Mouse (Mus musculus): ENCODE results near the gene Aqp3.
A peak's percentile ranks its signal among the peaks of the same experiment; 100 is the strongest.

The Aqp3 gene

DNA sequence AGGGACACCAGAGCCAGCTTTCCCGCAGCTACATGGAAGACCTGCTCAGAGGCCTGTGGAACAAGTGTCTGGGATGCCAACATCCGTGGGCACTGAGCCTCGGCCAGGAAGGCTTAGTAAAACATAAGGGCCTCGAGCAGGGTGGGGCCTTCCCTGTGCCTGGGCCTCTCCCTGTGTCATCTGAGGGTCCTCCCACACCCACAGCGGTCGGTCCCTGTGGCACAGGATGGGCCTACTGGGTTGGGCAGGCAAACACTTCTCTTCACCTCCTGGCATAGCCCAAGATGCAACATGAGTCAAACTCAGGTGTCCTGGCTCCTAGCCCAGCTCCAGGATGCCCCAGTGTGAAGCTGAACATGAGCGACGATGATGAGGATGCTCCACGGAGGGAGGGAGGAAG is 40.6 kb downstream of the Aqp3 start:
- DNase-seq = no peak

DNA sequence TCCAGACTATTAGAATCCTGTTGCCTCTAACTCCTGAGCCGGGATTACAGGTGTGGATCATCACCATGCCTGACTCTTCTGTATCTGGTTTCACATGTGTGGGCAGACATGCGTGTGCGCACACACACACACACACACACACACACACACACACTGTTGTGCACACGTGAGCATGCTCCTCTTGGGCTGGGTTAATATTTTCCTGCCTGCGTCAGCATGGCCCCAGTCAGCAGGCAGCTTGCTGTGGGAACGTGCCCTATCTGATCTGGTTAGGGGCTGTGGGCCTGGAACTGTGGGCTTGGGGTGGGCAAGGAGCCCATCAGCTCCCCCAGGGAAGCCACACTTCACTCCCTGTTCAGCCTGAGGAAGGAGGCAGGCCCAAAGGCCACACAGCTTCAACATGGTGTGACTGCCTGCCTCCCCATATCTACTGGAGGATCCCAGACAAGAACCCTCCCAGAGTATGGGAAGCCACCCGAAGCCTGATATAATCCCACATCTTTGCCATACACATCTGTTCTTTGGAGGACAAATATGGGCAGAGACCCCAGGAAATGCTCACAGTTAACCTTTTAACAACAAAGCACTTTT is 41.1 kb downstream of the Aqp3 start:
- peak; percentile 58 for DNase-seq

DNA sequence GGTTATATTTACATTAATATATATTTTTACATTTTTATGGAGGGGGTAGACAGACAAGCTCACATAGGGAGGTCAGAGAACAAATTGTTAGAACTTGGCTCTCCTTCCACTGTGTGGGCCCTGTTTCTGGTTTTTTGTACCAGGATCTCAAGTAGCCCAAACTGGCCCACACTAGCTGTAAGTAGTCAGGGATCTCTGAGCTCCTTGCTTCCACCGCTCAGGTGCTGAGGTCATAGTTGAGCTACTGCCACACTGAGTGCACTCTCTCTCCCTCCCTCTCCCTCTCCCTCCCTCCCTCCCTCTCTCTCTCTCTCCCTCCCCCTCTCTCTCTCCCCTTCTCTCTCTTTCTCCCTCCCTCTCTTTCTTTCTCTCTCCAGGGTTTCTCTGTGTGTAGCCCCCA is 41.7 kb downstream of the Aqp3 start:
- peak; percentile 31 for DNase-seq

DNA sequence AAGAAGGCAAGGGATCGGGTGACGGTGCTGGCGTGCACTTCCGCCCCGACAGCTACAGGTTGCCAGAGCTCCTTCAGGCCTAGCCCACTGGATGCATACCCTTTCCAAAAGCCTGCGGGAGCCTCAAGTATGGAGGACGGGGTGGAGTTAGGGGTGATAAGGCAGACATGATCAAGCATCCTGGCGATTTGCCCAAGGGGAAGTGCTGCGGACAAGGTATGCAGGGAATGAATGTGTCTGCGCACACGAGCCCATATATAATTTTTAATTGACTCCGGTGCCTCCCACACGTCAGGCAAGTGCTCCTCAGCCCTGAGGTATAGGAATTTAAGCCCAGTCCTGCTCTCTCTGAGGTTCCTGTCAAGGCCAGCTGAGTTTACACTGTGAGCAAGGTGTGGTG is 42.9 kb downstream of the Aqp3 start:
- no peak for DNase-seq

DNA sequence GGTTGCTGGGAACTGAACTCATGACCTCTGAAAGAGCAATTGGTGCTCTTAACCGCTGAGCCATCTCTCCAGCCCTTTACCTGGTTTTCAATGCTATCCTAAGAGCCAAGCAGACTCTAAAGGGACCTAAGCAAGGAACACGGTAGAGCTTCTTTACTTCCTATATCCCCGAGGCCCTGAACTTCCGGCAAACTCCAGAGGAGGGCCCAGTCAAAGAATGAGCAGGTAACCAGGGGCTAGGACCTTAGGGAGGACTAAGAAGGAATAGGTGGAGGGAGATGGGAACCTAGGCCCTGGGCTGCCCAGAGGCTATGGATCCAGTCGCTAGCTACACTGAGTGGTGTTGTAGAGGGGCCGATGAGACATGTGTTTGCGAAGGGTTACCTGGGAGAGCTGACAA is 46.2 kb downstream of the Aqp3 start:
- DNase-seq = no peak

DNA sequence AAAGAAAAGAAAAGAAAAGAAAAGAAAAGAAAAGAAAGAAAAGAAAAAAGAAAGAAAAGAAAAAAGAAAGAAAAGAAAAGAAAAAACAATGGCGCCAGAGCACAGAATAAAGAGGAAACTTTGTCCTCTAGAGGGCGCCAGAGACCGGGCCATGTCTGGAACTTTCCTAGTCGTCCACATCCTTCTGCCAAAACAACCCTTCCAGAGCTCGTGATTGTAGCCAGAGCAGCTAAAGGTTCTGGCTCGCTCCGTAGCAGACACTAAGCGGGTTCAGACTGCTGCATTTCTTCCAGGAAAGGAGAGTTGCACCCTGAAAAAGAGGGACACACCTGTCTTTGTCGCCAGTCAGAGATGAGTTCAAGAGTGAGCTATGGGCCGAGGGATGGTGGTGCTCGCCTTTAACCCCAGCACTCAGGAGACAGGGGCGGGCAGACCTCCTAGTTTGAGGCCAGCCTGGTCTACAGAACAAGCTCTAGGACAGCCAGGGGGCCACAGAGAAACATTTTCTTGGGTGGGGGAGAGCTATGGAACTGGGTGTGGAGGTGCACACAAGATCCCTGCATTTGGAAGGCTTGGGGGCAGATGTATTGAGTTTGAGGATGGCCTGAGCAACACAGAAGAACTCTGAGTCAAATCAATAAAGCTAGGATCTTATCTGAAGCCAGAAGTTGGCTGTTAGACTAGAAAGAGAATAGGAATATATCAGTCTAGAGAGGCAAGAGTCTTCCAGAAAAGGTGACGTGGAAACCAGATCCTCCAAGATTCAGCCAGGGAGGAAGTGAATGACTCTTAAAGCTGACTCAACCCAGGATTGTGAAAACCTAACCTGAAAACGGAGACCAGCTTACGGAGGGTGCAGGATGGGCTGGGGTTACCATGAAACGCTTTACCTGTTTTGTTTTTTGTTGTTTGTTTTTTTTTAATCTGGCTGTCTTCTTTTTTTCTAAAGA is 47.0 kb downstream of the Aqp3 start:
- DNase-seq = peak; percentile 84

DNA sequence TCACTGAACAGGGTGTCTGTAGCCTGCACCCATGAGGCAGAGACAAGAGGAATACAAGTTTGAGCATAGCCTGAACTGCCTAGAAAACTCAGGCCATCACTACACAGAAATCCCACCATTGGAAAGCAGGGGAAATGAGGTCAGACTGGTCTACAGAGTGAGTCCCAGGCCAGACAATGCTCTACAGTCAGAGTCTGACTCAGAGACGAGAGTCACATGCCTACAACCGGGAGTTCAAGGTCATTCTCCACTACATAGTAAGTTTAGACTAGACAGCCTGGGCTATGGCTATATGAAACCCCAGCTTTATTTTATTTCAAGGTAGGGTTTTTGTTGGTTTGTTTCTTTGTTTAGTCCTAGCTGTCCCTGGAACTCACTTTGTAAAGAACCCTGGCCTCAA is 49.1 kb downstream of the Aqp3 start:
- DNase-seq = no peak

DNA sequence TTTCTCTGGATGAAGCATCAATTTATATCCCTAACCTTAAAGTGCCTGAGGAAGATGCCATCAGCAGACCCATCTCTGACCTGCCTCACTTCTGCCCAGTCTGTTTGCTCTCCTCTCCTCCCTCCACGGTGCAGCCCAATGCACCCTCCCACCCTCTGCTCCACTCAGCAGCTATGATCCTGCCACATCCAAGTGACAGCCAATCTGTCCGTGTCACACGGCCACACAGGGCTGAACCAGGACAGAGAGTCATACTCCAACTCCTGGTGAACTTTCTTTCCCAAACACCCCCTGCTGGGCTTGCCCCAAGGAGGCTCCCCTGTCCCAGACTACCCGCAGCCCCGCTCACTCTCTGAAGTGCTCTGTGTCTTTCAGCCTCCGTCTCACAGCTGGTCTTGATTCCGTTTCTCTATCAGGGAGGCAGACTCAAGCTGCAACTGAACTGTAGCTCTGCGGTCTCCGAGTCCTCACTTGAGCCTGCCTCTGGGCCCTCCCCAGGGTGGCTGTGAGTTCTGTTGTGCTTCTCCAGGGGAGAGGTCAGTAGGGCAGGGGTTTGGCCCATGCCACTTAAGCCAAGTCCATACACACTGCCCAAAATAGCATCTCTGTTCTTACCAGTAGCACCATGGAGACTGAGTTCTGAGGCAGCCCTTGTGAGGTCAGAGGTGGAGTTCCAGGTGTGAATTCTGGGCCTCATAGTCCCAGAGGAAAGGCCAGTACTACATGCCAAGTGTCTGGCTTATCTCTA is 50.3 kb downstream of the Aqp3 start, which contains the start of gene Aqp7:
TSS of gene Aqp7 (minus strand) at position 616 of the 748 bp plus-strand sequence.
- no peak for DNase-seq

DNA sequence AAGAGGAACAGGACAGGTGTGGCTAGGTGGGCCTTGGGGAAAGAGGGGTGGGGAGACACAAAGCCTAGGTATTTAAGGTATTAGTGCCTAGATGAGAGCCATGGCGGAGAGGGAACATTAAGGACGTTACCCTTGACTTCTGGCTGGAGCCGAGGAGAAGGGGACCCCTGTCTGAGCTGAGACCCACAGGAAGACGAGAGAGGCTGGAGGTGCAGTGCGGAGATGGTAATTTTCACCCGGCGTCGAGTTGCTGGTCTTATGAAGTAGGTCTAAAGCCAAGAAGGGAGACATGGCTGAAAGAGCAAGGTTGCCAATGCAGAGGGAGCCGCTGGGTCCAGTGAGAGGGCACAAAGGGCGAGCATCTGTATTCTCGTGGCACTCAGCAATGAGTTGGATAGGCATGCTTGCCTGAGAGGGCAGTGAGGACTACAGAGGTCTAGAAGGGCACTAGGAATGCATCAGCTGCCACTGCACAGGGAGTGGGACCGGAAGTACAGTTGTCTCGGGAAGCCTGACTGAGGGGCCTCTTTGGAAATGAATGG is 51.7 kb downstream of the Aqp3 start:
- peak; percentile 54 for DNase-seq

DNA sequence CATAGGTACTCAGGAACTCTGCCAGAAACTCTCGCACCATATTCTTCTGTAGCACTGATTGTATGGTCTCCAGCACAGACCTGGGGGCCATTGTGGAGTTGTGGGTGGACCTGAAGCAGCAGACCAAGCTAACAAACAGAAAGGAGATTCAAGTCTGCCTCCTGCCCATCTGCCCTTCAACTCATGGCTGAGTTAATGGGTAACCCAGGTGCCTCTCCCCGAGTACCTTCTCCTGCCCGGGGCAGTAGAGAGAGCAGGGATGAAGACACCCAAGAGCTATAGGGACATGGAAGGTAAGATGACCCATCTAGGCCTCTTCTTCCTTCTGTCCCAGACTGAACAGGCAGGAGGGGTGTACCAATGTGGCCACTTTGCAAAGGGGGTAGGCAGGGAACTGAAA is 52.7 kb downstream of the Aqp3 start:
- peak; percentile 56 for DNase-seq

DNA sequence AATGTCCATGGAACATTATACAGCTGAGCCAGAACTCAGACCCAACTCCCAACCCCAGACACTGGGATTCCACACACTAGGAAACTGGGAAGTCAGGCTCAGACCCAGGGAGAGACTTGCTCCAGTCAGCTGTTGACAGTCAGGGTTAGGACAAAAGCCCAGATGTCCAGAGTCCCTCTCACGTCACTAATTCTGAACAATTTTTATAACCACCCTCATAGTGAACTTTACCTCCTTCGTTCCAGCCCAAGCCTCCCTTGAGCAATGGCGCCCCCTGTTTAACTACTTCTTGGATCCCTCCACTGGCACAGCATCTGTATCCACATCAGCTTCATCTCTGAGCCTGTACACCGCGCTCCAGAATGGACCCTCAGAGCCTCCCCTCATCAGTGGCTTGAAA is 54.0 kb downstream of the Aqp3 start:
- DNase-seq = peak; percentile 46

DNA sequence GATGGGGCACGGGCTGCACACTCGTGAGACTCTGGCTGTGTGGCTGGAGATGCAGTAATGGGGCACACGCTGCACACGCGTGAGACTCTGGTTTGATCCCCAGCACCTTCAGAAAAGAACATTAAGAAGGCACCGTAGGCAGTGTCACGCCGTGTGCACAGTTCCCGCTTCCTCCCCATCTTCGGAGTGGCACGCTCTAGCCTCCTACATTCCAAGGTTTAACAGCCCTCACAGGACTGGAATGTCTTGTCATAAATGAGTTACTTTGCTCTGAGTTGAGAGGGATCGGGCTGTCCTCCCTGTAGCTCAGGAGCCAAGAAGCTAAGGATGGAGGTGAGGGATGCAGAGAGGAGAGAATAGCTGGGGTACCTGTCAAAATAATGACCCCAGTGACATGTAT is 55.1 kb downstream of the Aqp3 start:
- DNase-seq = peak; percentile 24

Data from kidney, adult 18-20 months (tissue).